Mouse (Mus musculus) cerebral cortex, adult 2 months (tissue): ENCODE measurements around the gene Fam83g.

ENCODE experiments used
- WGBS: fragments of 180-500 bp; shearing (Covaris S2); methylation state at CpG from one replicate; pipeline ENCODE4 v1.1.7; 2018; 5-methylcytosine and 5-hydroxymethylcytosine counted together

Gene Fam83g

GRCm38 (mm10) chr11:61652216-61652615, 31.7 kb upstream of the Fam83g start:
- WGBS, result 92% methylated on average over 5 of the region's 5 CpGs

- WGBS, result 64% methylated on average over 10 of the region's 10 CpGs
Observed at GRCm38 (mm10) chr11:61652686-61653447, 31.0 kb upstream of the Fam83g start, which contains the start of gene Grap. Grap (plus strand) TSS chr11:61653265.

- 80% methylated on average over 2 of the region's 2 CpGs for WGBS
Observed at GRCm38 (mm10) chr11:61653568-61653967, 30.3 kb upstream of the Fam83g start.

GRCm38 (mm10) chr11:61654786-61655311, 29.0 kb upstream of the Fam83g start:
- 88% methylated on average over 4 of the region's 4 CpGs for whole genome bisulfite sequencing

- 77% methylated on average over 4 of the region's 4 CpGs for WGBS
Observed at GRCm38 (mm10) chr11:61655649-61656048, 28.2 kb upstream of the Fam83g start.

- 66% methylated on average over 6 of the region's 6 CpGs for WGBS
Observed at GRCm38 (mm10) chr11:61656148-61656850, 27.6 kb upstream of the Fam83g start.

GRCm38 (mm10) chr11:61657432-61657831, 26.5 kb upstream of the Fam83g start:
- 82% methylated on average over 2 of the region's 2 CpGs for WGBS

GRCm38 (mm10) chr11:61658360-61658922, 25.4 kb upstream of the Fam83g start:
- WGBS, result 88% methylated on average over 3 of the region's 3 CpGs

- 55% methylated on average over 4 of the region's 4 CpGs for WGBS
Observed at GRCm38 (mm10) chr11:61659011-61659858, 24.7 kb upstream of the Fam83g start.

GRCm38 (mm10) chr11:61660001-61660400, 23.9 kb upstream of the Fam83g start:
- WGBS, result 85% methylated on average over 8 of the region's 8 CpGs

- WGBS, result 66% methylated on average over 7 of the region's 7 CpGs
Observed at GRCm38 (mm10) chr11:61660806-61661392, 23.0 kb upstream of the Fam83g start.

GRCm38 (mm10) chr11:61662189-61662588, 21.7 kb upstream of the Fam83g start:
- WGBS, result 96% methylated on average over 5 of the region's 5 CpGs

GRCm38 (mm10) chr11:61665401-61665800, 18.5 kb upstream of the Fam83g start:
- WGBS, result 94% methylated on average over 4 of the region's 4 CpGs

GRCm38 (mm10) chr11:61665991-61666799, 17.7 kb upstream of the Fam83g start:
- 50% methylated on average over 7 of the region's 7 CpGs for WGBS

GRCm38 (mm10) chr11:61667248-61667647, 16.6 kb upstream of the Fam83g start:
- WGBS, result 93% methylated on average over 5 of the region's 5 CpGs

- 81% methylated on average over 5 of the region's 5 CpGs for WGBS
Observed at GRCm38 (mm10) chr11:61667782-61668181, 16.1 kb upstream of the Fam83g start.

GRCm38 (mm10) chr11:61669492-61670490, 14.1 kb upstream of the Fam83g start:
- 87% methylated on average over 14 of the region's 14 CpGs for WGBS

- 90% methylated on average over 19 of the region's 19 CpGs for WGBS
Observed at GRCm38 (mm10) chr11:61671781-61672383, 12.0 kb upstream of the Fam83g start.

- WGBS, result 29% methylated on average over 8 of the region's 8 CpGs
Observed at GRCm38 (mm10) chr11:61673686-61674085, 10.2 kb upstream of the Fam83g start.
